Mouse (Mus musculus) heart, postnatal 14 days (tissue): ENCODE measurements around the gene Gm42715. TPM values are rescaled to one million over a fixed set of nuclear protein-coding genes. Genes with fewer than 3 reads are reported as not detected.

Experiments
- DNase-seq, 2 experiments: peaks; one replicate each; pipeline ENCODE4 v3.0.0; 2021 to 2022
- intact Hi-C: fragments of 180-260 bp; cut with DNase I; formaldehyde crosslinking; loops from one replicate; pipeline ENCODE4 v1.15.1; 2025
- total RNA-seq, 2 experiments: library from RNA; stranded (reverse); gene quantifications; 2 replicates each; pipeline ENCODE4 v1.2.3; 2021

Gm42715 gene
- total RNA-seq, 2 experiments from 2014 or later: 13.5 to 13.9 TPM

GRCm38 (mm10) chr7:127572895-127573471 lies 53.6 kb downstream of the Gm42715 start, which contains the start of gene Phkg2:
Gene Phkg2 (plus strand): TSS chr7:127573340.
- intact Hi-C loops: no loop called here
- peak; percentile 87 to 92 for DNase-seq

- peak in 1 of 2 experiments; percentile 19 for DNase-seq
- intact Hi-C loops: no loop called here
Measured at GRCm38 (mm10) chr7:127573503-127574008, 54.2 kb downstream of the Gm42715 start.

- DNase-seq: no peak
- intact Hi-C loops: no loop called here
Measured at GRCm38 (mm10) chr7:127574115-127574514, 54.7 kb downstream of the Gm42715 start.

- intact Hi-C loops: no loop called here
- no peak for DNase-seq
Measured at GRCm38 (mm10) chr7:127583260-127583659, 63.9 kb downstream of the Gm42715 start.

- intact Hi-C loops: loop anchor here (5.0 kb wide), 1 partner anchor 223 kb away; no protein-coding TSS in a partner anchor
Measured at GRCm38 (mm10) chr7:127585031-127585430, 65.6 kb downstream of the Gm42715 start.

GRCm38 (mm10) chr7:127586149-127586548 lies 66.8 kb downstream of the Gm42715 start:
- intact Hi-C loops: loop anchor here (5.0 kb wide), 1 partner anchor 224 kb away; no protein-coding TSS in a partner anchor
- no peak for DNase-seq

More at GRCm38 (mm10) chr7:127585031-127585430, 65.6 kb downstream of the Gm42715 start:
- no peak for DNase-seq

GRCm38 (mm10) chr7:127587196-127587595 lies 67.8 kb downstream of the Gm42715 start:
- intact Hi-C loops: loop anchor here (5.0 kb wide), 1 partner anchor 225 kb away; no protein-coding TSS in a partner anchor

GRCm38 (mm10) chr7:127588011-127588871 lies 68.9 kb downstream of the Gm42715 start, which contains the start of the genes Ccdc189 and Rnf40:
Gene Ccdc189 (minus strand): TSS chr7:127588595.
Gene Rnf40 (plus strand): TSS chr7:127588767.
- DNase-seq: peak; percentile 89 to 91
- intact Hi-C loops: loop anchor here (5.0 kb wide), 1 partner anchor 226 kb away; no protein-coding TSS in a partner anchor

More at GRCm38 (mm10) chr7:127587196-127587595, 67.8 kb downstream of the Gm42715 start:
- no peak for DNase-seq

GRCm38 (mm10) chr7:127588901-127589300 lies 69.5 kb downstream of the Gm42715 start:
- no peak for DNase-seq
- intact Hi-C loops: loop anchor here (5.0 kb wide), 1 partner anchor 227 kb away; no protein-coding TSS in a partner anchor

GRCm38 (mm10) chr7:127589637-127590036 lies 70.3 kb downstream of the Gm42715 start:
- intact Hi-C loops: loop anchor here (5.0 kb wide), 1 partner anchor 227 kb away; no protein-coding TSS in a partner anchor

GRCm38 (mm10) chr7:127591108-127591507 lies 71.7 kb downstream of the Gm42715 start:
- no peak for DNase-seq
- intact Hi-C loops: no loop called here

More at GRCm38 (mm10) chr7:127589637-127590036, 70.3 kb downstream of the Gm42715 start:
- no peak for DNase-seq

- DNase-seq: no peak
- intact Hi-C loops: no loop called here
Measured at GRCm38 (mm10) chr7:127592575-127592974, 73.2 kb downstream of the Gm42715 start.

- DNase-seq: no peak
- intact Hi-C loops: no loop called here
Measured at GRCm38 (mm10) chr7:127596747-127597146, 77.4 kb downstream of the Gm42715 start.

GRCm38 (mm10) chr7:127600612-127601011 lies 81.2 kb downstream of the Gm42715 start:
- no peak for DNase-seq
- intact Hi-C loops: no loop called here

GRCm38 (mm10) chr7:127601735-127602134 lies 82.4 kb downstream of the Gm42715 start:
- intact Hi-C loops: no loop called here
- no peak for DNase-seq

- intact Hi-C loops: no loop called here
- no peak for DNase-seq
Measured at GRCm38 (mm10) chr7:127602903-127603302, 83.5 kb downstream of the Gm42715 start.

GRCm38 (mm10) chr7:127604256-127604655 lies 84.9 kb downstream of the Gm42715 start:
- intact Hi-C loops: no loop called here
- DNase-seq: no peak

GRCm38 (mm10) chr7:127607150-127607549 lies 87.8 kb downstream of the Gm42715 start:
- intact Hi-C loops: no loop called here
- no peak for DNase-seq

GRCm38 (mm10) chr7:127611011-127611410 lies 91.6 kb downstream of the Gm42715 start:
- DNase-seq: no peak
- intact Hi-C loops: no loop called here

GRCm38 (mm10) chr7:127611561-127611960 lies 92.2 kb downstream of the Gm42715 start:
- intact Hi-C loops: no loop called here
- DNase-seq: no peak

GRCm38 (mm10) chr7:127613501-127613900 lies 94.1 kb downstream of the Gm42715 start:
- DNase-seq: no peak
- intact Hi-C loops: no loop called here
